Mouse (Mus musculus): Measurements from ENCODE around the gene Chchd2. TPM values are rescaled to one million over a fixed set of nuclear protein-coding genes. Genes with fewer than 3 reads are reported as not detected.

The Chchd2 gene
- 1,049 and 1,237 TPM in 2 replicates for polyA plus RNA-seq (2014; fragmentation: Nextera tagmentation; extraction: Ambion mirVana)

- ATAC-seq (peak; percentile 100), DNase-seq (ENCODE audit: low spot score) (peak; percentile 99)
- Histone ChIP-seq H3K4me3 (ENCODE audit: low read depth, low read length) (peak within 1 kb of the TSS; percentile 88), H3K9ac (ENCODE audit: low read length) (peak within 1 kb of the TSS; percentile 89), H3K9me3 (replicated peaks; ENCODE audit: control insufficient read depth, low read length) (no peaks in the 10 kb centered on the region), H3K4me1 (ENCODE audit: control insufficient read depth, insufficient read depth, low read length) (peaks cover 9% of the 10 kb centered on the region), H3K4me2 (ENCODE audit: low read length) (peak within 1 kb of the TSS; percentile 86), H3K36me3 (ENCODE audit: control insufficient read depth, insufficient read depth, low read length) (peaks cover 27% of the 10 kb centered on the region), H3K27ac (ENCODE audit: low read depth, low read length) (peak within 1 kb of the TSS; percentile 86), H3K27me3 (replicated peaks; ENCODE audit: control insufficient read depth, insufficient read depth, low read length) (no peaks in the 10 kb centered on the region)
- under 1% methylated on average over 46 of the region's 46 CpGs for WGBS
These were observed at the start of gene Chchd2 for GRCm38 (mm10) chr5:129886911-129887636. Chchd2 (minus strand) TSS chr5:129887470.

DNA sequence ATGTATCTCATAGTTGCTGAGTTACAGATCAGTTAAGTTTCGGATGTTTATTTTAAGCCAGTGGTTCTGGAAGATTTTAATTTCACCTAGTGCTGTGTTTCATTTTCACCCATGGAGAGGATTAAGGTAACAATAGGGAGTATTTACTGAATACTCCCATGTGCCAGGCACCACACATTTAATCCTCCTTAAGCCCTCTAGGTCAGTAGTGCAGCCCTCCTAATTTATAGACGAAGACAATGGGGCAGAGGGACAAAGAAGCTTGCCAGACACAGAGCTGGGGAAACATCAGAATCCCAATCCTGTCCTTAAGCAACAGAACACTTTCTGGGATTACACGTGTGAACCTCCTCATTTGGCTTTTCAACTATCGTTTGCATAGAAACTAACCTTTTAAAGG, 49.7 kb upstream of the Chchd2 start:
- no peak for ATAC-seq
- DNase-seq (ENCODE audit: low spot score), result no peak

GRCm38 (mm10) chr5:129929924-129930855, 42.9 kb upstream of the Chchd2 start:
- no peak overlapping the region for H3K9ac ChIP-seq (ENCODE audit: low read length)
- ATAC-seq (no peak; the same call in 1 of the 2 replicates), DNase-seq (ENCODE audit: low spot score) (no peak)
- WGBS, result 32% methylated on average over 9 of the region's 9 CpGs
- H3K4me2 ChIP-seq (ENCODE audit: low read length), result no peak overlapping the region
- H3K4me1 ChIP-seq (ENCODE audit: control insufficient read depth, insufficient read depth, low read length), result no peaks in the 10 kb centered on the region
- H3K36me3 ChIP-seq (ENCODE audit: control insufficient read depth, insufficient read depth, low read length), result no peaks in the 10 kb centered on the region
- H3K27ac ChIP-seq (ENCODE audit: low read depth, low read length), result no peak overlapping the region
- no peaks in the 10 kb centered on the region for H3K27me3 ChIP-seq (replicated peaks; ENCODE audit: control insufficient read depth, insufficient read depth, low read length)
- H3K4me3 ChIP-seq (ENCODE audit: low read depth, low read length), result no peak overlapping the region
- no peaks in the 10 kb centered on the region for H3K9me3 ChIP-seq (replicated peaks; ENCODE audit: control insufficient read depth, low read length)

More for the DNA sequence above, 49.7 kb upstream of the Chchd2 start:
- Histone ChIP-seq H3K36me3 (ENCODE audit: control insufficient read depth, insufficient read depth, low read length) (no peaks in the 10 kb centered on the region), H3K9ac (ENCODE audit: low read length) (no peak overlapping the region), H3K4me1 (ENCODE audit: control insufficient read depth, insufficient read depth, low read length) (no peaks in the 10 kb centered on the region), H3K4me2 (ENCODE audit: low read length) (no peak overlapping the region), H3K27me3 (replicated peaks; ENCODE audit: control insufficient read depth, insufficient read depth, low read length) (no peaks in the 10 kb centered on the region), H3K4me3 (ENCODE audit: low read depth, low read length) (no peak overlapping the region), H3K27ac (ENCODE audit: low read depth, low read length) (no peak overlapping the region), H3K9me3 (replicated peaks; ENCODE audit: control insufficient read depth, low read length) (no peaks in the 10 kb centered on the region)
- whole genome bisulfite sequencing, result 6% methylated on average over 4 of the region's 4 CpGs

- 82% methylated on average over 5 of the region's 5 CpGs for WGBS
- no peak overlapping the region for H3K4me2 ChIP-seq (ENCODE audit: low read length)
- H3K4me3 ChIP-seq (ENCODE audit: low read depth, low read length), result no peak overlapping the region
- no peak for DNase-seq (ENCODE audit: low spot score)
- no peaks in the 10 kb centered on the region for H3K36me3 ChIP-seq (ENCODE audit: control insufficient read depth, insufficient read depth, low read length)
- H3K9ac ChIP-seq (ENCODE audit: low read length), result no peak overlapping the region
- H3K9me3 ChIP-seq (replicated peaks; ENCODE audit: control insufficient read depth, low read length), result no peaks in the 10 kb centered on the region
- ATAC-seq, result no peak
- H3K27ac ChIP-seq (ENCODE audit: low read depth, low read length), result no peak overlapping the region
- H3K27me3 ChIP-seq (replicated peaks; ENCODE audit: control insufficient read depth, insufficient read depth, low read length), result no peaks in the 10 kb centered on the region
- H3K4me1 ChIP-seq (ENCODE audit: control insufficient read depth, insufficient read depth, low read length), result no peaks in the 10 kb centered on the region
These were observed 38.7 kb upstream of the Chchd2 start for GRCm38 (mm10) chr5:129925933-129926332.

DNA sequence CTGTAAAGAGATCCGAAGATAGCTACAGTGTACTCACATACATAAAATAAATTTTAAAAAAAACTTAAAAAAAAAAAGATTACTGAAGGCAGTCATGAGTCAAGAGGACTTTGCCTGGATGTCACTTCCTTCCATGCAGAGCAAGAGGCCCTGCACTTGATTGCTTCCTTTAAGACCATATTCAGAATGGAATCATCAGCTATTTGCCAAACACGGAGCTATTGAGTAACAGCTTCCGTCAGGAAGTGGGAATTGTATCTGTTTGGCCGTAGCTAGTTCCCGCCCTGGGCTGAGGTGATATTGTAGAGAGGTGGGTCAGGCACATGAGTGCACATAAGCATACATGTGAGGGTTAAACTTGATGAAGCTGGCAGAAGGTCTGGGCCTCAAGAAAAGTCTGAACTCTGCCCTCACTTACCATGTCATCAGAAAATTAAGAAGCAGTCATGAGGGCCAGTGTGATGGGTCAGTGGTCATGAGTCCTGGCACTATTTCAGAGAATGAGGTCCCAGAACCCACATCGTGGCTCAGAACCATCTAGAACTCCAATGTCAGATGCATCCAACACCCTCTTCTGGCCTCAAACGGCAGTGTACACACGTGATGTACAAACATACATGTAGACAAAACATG, 37.7 kb upstream of the Chchd2 start:
- Histone ChIP-seq H3K27me3 (replicated peaks; ENCODE audit: control insufficient read depth, insufficient read depth, low read length) (no peaks in the 10 kb centered on the region), H3K9ac (ENCODE audit: low read length) (no peak overlapping the region), H3K9me3 (replicated peaks; ENCODE audit: control insufficient read depth, low read length) (no peaks in the 10 kb centered on the region), H3K4me2 (ENCODE audit: low read length) (no peak overlapping the region), H3K4me3 (ENCODE audit: low read depth, low read length) (no peak overlapping the region), H3K27ac (ENCODE audit: low read depth, low read length) (no peak overlapping the region), H3K4me1 (ENCODE audit: control insufficient read depth, insufficient read depth, low read length) (no peaks in the 10 kb centered on the region), H3K36me3 (ENCODE audit: control insufficient read depth, insufficient read depth, low read length) (no peaks in the 10 kb centered on the region)
- 88% methylated on average over 8 of the region's 8 CpGs for WGBS
- ATAC-seq (no peak), DNase-seq (ENCODE audit: low spot score) (no peak)

DNA sequence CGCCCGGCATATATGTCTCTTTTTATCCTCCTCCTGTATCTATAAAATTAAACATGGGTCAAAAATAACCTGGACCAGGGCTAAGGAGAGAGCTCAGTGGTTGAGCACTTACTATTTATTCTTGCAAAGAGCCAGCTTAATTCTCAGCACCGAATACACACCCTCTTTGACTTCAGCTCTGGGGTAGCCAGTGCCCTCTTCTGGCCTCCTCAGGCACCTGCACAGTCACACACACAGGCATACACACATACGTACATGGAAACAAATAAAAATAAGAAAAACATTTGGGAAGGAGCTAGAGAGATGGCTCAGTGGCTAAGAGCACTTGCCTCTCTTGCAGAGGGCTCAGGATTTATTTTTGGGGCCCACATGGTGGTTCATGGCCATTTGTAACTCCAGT, 34.7 kb upstream of the Chchd2 start:
- no peak overlapping the region for H3K27ac ChIP-seq (ENCODE audit: low read depth, low read length)
- WGBS, result 95% methylated on average over 4 of the region's 4 CpGs
- ATAC-seq, result no peak

GRCm38 (mm10) chr5:129919320-129919719, 32.0 kb upstream of the Chchd2 start:
- no peak overlapping the region for H3K4me2 ChIP-seq (ENCODE audit: low read length)
- no peaks in the 10 kb centered on the region for H3K9me3 ChIP-seq (replicated peaks; ENCODE audit: control insufficient read depth, low read length)
- 73% methylated on average over 8 of the region's 8 CpGs for WGBS
- ATAC-seq, result no peak
- no peak overlapping the region for H3K27ac ChIP-seq (ENCODE audit: low read depth, low read length)
- H3K4me3 ChIP-seq (ENCODE audit: low read depth, low read length), result no peak overlapping the region
- no peak for DNase-seq (ENCODE audit: low spot score)
- H3K36me3 ChIP-seq (ENCODE audit: control insufficient read depth, insufficient read depth, low read length), result no peaks in the 10 kb centered on the region
- no peak overlapping the region for H3K9ac ChIP-seq (ENCODE audit: low read length)
- H3K27me3 ChIP-seq (replicated peaks; ENCODE audit: control insufficient read depth, insufficient read depth, low read length), result no peaks in the 10 kb centered on the region
- H3K4me1 ChIP-seq (ENCODE audit: control insufficient read depth, insufficient read depth, low read length), result no peaks in the 10 kb centered on the region

More for the DNA sequence above, 34.7 kb upstream of the Chchd2 start:
- no peak for DNase-seq (ENCODE audit: low spot score)
- no peaks in the 10 kb centered on the region for H3K27me3 ChIP-seq (replicated peaks; ENCODE audit: control insufficient read depth, insufficient read depth, low read length)
- no peak overlapping the region for H3K4me3 ChIP-seq (ENCODE audit: low read depth, low read length)
- no peak overlapping the region for H3K4me2 ChIP-seq (ENCODE audit: low read length)
- H3K36me3 ChIP-seq (ENCODE audit: control insufficient read depth, insufficient read depth, low read length), result no peaks in the 10 kb centered on the region
- H3K9ac ChIP-seq (ENCODE audit: low read length), result no peak overlapping the region
- no peaks in the 10 kb centered on the region for H3K9me3 ChIP-seq (replicated peaks; ENCODE audit: control insufficient read depth, low read length)
- H3K4me1 ChIP-seq (ENCODE audit: control insufficient read depth, insufficient read depth, low read length), result no peaks in the 10 kb centered on the region

GRCm38 (mm10) chr5:129918752-129919151, 31.5 kb upstream of the Chchd2 start:
- DNase-seq (ENCODE audit: low spot score) (no peak), ATAC-seq (no peak)
- Histone ChIP-seq H3K36me3 (ENCODE audit: control insufficient read depth, insufficient read depth, low read length) (no peaks in the 10 kb centered on the region), H3K4me1 (ENCODE audit: control insufficient read depth, insufficient read depth, low read length) (no peaks in the 10 kb centered on the region), H3K4me2 (ENCODE audit: low read length) (no peak overlapping the region), H3K4me3 (ENCODE audit: low read depth, low read length) (no peak overlapping the region), H3K27me3 (replicated peaks; ENCODE audit: control insufficient read depth, insufficient read depth, low read length) (no peaks in the 10 kb centered on the region), H3K9ac (ENCODE audit: low read length) (no peak overlapping the region), H3K27ac (ENCODE audit: low read depth, low read length) (no peak overlapping the region), H3K9me3 (replicated peaks; ENCODE audit: control insufficient read depth, low read length) (no peaks in the 10 kb centered on the region)
- whole genome bisulfite sequencing, result 84% methylated on average over 9 of the region's 9 CpGs
